Mouse (Mus musculus) bone marrow macrophage, adult 2 months (primary cell): Measurements from ENCODE around the gene Cd274.

Experiments
- CTCF ChIP-seq: IDR thresholded peaks from 2 replicates; pipeline ENCODE4 v1.5.1; 2012; ENCODE audit warnings: low read depth, mild to moderate bottlenecking, low read length, moderate library complexity
- POLR2A ChIP-seq: IDR thresholded peaks from 2 replicates; pipeline ENCODE4 v1.6.1; 2012; ENCODE audit warnings: mild to moderate bottlenecking, low read depth, low read length, borderline replicate concordance

GRCm38 (mm10) chr19:29344868-29345267 lies 22.4 kb upstream of the Cd274 start:
- TF ChIP-seq POLR2A, result no peak
- TF ChIP-seq CTCF, result no peak
